Mouse (Mus musculus): ENCODE results near the gene Sorl1.

DNA sequence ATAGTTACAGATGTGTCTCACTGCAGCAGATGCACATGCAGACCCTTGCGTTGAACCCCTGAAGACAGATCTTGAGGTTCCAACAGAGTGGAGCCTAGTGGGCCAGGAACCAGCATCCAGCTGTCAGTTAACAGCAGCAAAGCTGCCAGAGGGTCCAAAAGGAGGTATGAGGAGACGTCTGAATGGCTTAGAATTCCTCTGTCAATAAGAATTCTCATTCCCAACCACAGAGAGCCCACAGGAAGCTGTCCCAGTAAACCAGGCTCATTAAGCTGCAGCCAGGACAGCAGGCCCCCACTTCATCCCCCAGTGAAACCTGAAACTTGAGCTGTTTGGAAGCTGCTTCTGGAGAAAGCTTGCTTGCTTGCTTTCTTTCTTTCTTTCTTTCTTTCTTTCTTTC lies 200.0 kb downstream of the Sorl1 start:
- TF ChIP-seq POLR2A (IDR thresholded peaks at IDR 0.05; ENCODE audit: low read depth, low read length): no peak
- TF ChIP-seq CTCF (conservative IDR thresholded peaks at IDR 0.05; ENCODE audit: insufficient read depth, insufficient read length, low read depth, low read length): no peak

Data from kidney, adult 2 months (tissue).